Mouse (Mus musculus) adrenal gland, postnatal 25 days (tissue): ENCODE results near the gene Ccdc9. TPM values are rescaled to one million over a fixed set of nuclear protein-coding genes. Genes with fewer than 3 reads are reported as not detected.
A peak's percentile ranks its signal among the peaks of the same experiment; 100 is the strongest.
"Not testable (repeated sequence)": the region's sequence is repeated elsewhere in the genome, so short reads cannot be mapped to it uniquely, and the experiment has no call there.

Experiments used
- DNase-seq: peaks from one replicate; pipeline ENCODE4 v3.0.0; 2021; ENCODE audit warnings: mixed read lengths
- total RNA-seq: library from RNA; stranded (reverse); gene quantifications from 2 replicates; pipeline ENCODE4 v1.2.3, GENCODE M21; 2021

The Ccdc9 gene
- total RNA-seq, 1 experiment from 2014 or later: 93.6 TPM

DNA sequence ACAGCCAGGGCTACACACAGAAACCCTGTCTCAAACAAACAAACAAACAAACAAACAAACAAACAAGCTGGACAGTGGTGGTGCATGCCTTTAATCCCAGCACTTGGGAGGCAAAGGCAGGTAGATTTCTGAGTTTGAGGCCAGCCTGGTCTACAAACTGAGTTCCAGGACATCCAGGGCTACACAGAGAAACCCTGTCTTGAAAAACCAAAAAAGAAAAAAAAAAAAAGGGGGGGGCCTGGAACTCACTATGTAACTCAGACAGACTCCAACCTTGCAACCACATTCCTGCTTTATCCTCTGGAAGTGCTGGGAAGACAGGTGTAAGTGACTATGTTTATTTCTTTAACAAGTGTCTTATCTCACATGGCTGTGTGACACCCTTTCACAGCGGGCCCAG lies 21.5 kb upstream of the Ccdc9 start, which contains the start of gene Bbc3:
Gene Bbc3, plus strand, starts transcription at position 301 of the 400 bp plus-strand sequence.
- not testable (repeated sequence) for DNase-seq

DNA sequence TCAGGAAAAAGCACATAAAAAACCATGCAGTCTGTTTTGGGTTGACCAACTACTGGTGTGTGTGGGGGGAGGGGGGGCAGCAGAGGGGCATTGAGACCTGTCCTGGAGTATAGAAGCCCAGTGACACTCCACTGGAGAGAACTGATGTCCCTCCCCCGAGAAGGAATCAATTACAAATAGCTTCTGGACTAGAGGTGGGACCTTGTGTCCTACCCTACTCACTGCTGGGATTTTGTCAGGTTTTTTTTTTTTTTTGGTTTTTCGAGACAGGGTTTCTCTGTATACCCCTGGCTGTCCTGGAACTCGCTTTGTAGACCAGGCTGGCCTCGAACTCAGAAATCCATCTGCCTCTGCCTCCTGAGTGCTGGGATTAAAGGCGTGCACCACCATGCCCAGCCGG lies 20.5 kb upstream of the Ccdc9 start:
- not testable (repeated sequence) for DNase-seq

- peak; percentile 97 for DNase-seq
Observed at GRCm38 (mm10) chr7:16299419-16300035, 12.9 kb upstream of the Ccdc9 start.

DNA sequence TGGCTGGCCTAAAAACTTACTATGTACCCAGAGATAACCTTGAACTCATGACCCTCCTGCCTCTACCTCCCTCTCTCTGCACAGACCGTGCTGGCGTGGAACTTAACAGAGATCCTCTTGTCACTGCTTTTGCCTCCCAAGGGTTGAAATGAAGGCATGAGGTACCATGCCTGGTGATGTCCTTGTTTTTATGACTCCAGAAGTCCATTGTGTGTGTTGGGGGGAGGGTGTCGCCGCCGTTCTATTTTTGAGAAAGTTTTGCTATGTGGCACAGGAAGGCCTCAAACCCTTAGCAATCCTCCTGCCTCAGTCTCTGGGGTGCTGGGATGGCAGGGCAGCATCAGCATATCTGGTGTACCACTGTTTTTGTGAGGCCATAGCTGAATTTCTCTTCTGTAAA lies 12.3 kb upstream of the Ccdc9 start:
- no peak for DNase-seq

DNA sequence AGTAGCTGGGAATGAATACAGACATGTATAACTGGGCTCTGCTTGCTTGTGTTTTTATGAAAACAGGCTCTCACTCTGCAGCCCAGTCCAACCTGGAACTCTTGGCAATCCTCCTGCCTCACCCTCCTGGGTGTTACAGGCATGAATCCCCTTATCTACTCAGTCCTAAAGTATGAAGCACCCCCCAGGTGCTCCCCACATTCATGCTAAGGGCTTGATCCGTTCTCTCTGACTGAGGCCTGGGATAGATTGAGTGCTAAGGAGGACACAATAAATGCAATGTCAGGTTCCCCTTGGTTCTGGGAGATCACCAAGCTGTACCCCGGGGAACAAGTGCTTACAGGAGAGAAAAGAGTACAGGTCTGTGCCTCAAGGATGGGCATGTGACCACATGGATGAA lies 11.0 kb upstream of the Ccdc9 start:
- DNase-seq: no peak

GRCm38 (mm10) chr7:16296766-16297390 lies 10.3 kb upstream of the Ccdc9 start:
- DNase-seq: peak; percentile 92

DNA sequence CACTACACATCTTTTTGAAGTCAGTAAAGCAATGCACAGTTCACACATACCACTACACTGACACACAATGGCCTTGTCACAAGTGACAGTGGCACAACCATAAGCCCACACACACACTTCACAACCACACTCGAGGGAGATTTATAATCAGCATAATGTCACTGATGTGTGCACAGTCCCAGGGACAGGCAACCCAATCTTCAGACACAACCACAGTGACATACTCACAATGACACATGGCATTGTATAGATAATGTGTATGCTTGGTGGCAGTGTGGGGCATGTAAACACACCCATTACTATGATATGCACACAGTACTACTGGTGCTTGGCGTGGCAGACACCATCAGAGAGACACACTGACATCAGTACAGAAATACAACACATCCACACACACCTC lies 9.6 kb upstream of the Ccdc9 start:
- no peak for DNase-seq

- DNase-seq: peak; percentile 85
Observed at GRCm38 (mm10) chr7:16295321-16295900, 8.8 kb upstream of the Ccdc9 start.

GRCm38 (mm10) chr7:16294837-16295236 lies 8.2 kb upstream of the Ccdc9 start:
- DNase-seq: peak; percentile 94

DNA sequence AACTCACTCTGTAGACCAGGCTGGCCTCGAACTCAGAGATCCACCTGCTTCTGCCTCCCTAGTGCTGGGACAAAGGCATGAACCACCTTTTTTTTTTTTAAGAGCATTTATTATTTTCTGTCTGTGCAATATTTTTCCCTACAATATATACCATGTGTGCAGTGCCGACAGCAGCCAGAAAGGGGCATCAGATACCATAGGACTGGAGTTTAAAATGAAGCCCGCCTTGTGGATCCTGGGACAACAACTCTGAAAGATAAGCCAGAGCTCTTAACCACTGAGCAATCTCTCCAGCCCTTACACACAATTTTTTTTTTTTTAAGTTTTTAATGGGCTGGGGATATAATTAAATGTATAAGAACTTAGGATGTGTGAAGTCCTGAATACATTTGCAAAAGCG lies 7.8 kb upstream of the Ccdc9 start:
- no peak for DNase-seq

- no peak for DNase-seq
Observed at GRCm38 (mm10) chr7:16287791-16288190, 1.2 kb upstream of the Ccdc9 start.

DNA sequence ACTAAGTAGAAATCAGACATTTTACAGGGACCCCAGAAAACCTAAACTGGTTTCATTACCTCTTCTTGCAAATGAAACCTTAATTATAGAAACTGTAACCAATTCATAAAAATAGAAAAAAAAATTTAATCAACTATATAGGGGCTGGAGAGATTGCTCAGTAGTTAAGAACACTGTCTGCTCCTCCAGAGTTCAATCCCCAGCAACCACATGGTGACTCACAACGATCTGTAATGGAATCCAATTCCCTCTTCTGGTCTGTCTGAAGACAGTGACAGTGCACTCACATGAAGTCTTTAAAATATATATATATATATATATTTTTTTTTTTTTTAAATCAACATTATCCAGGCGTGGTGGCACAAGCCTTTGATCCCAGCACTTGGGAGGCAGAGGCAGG lies 421 bp upstream of the Ccdc9 start:
- no peak for DNase-seq

DNA sequence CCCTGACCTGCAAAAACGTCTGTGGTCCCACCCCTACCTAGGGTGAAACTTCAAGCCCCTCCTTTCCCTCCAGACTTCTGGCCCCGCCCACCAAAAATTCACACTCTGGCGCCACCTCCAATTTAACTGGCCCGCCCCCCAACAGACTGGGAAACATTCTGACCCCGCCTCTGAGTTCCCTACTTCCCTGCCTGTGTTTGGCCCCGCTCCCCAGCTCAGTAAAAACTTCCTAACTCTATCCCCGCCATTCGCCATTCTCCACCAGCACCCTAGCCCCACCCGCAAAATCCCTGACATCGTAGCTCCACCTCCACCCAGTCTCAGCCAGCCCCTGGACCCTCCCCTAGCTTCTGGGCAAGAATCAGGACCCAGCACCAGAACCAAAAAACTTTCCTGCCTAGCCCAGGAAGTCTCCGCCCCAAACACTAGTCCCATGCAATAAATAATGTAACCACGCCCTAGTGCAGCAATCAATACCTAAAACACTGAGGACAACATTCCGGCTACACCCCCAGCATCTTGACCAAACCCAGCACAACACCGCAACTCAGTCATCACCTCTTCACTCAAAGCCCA lies 1.1 kb downstream of the Ccdc9 start:
- DNase-seq: peak; percentile 54

- no peak for DNase-seq
Observed at GRCm38 (mm10) chr7:16284904-16285303, 1.7 kb downstream of the Ccdc9 start.

- DNase-seq: no peak
Observed at GRCm38 (mm10) chr7:16284001-16284400, 2.6 kb downstream of the Ccdc9 start.

DNA sequence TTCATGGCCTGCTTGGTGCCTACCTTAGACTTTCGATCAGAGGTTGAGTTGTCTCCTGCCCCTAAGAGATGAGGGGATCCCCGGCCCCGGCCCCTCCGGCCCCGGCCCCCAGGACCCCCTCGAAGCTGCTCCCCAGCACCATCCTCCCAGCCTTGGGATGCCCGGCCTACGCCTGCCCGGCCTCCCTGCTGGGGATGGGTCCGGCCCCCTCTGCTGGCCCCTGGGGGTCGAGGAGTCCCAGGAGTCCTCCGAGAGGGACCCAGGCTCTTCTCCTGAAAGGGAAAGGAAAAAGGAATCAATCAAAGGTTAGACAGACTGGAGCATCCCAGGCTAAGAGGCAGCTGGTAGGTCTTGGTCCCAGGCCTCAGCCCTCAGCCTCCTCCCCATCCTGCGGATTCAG lies 4.3 kb downstream of the Ccdc9 start:
- no peak for DNase-seq

GRCm38 (mm10) chr7:16280721-16281120 lies 5.9 kb downstream of the Ccdc9 start:
- no peak for DNase-seq

- no peak for DNase-seq
Observed at GRCm38 (mm10) chr7:16274922-16275890, 11.4 kb downstream of the Ccdc9 start.

DNA sequence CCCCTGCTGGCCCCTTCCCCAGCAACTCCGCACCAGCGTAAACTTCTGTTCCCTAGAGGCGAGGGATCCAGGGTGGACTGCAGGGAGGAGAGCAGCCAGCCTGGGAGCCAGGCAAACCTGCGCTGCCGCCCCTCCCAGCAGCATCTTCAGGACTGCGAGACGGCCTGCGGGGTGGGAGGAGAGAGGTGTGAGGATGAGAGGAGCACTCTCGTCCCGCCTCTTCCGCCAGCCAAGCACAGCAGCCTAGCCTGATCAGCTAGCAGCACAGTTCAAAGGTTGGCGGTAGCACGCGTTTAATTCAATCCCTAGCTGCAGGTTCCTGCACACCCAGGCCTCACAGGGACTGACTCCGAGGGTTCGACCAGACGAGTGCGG lies 12.8 kb downstream of the Ccdc9 start:
- DNase-seq: peak; percentile 64

DNA sequence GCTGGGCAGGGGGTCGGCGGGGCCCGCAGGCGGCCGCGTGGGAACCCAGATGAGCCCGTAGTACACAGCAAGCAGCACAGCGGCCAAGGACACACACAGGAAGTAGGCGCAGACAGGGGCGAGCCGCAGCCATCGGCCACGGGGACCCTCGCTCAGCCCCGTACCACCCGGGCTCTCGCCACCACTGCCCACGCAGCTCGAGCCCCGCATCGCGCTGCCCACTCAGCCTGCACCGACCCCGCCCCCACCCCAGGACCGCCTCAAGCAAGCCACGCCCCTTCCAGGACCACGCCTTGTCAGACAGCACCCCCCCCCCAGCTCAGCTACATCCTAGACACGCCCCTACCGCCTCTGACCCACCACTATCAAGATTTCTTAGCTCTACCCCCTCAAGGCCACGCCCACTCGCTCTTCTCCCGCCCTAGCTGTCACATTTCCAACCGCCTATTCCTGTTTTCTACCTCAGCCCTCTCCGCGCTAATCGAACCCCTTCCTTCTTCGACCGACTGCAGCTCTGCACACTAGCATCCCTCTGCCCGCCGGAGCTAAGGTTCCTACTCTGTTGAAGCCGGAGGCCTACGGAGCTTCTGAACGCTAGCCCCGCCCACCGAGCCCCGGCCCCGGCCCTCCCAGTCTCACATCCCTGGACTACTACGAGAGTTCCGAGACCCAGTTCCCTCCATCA lies 13.4 kb downstream of the Ccdc9 start, which contains the start of gene Inafm1:
Gene Inafm1, minus strand, starts transcription at position 537 of the 685 bp plus-strand sequence.
- DNase-seq: peak; percentile 87

DNA sequence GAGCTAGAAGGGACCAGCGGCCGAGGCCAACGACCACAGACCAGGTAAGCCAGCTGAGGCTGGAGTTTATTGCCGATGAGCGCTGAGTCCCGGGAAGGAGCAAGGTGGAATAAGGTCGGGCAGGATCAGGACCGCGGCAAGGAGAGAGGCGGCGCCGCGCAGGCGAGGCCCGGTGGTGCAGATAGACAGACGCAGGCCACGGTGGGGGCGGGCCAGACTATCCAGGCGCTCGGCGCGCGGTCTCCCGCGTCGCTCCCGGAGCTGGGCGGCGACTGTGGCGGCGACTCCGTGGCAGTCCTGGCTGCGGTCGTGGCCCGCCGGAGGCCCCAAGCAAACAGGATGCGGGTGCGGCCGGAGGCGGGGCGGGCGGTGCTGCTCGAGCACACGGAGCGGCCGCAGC lies 13.9 kb downstream of the Ccdc9 start:
- DNase-seq: peak; percentile 80

GRCm38 (mm10) chr7:16271139-16271538 lies 15.5 kb downstream of the Ccdc9 start:
- no peak for DNase-seq
